Mouse (Mus musculus): Measurements from ENCODE around the gene Gm21891. TPM values are rescaled to one million over a fixed set of nuclear protein-coding genes. Genes with fewer than 3 reads are reported as not detected.
"Not testable (repeated sequence)": the region's sequence is repeated elsewhere in the genome, so short reads cannot be mapped to it uniquely, and the experiment has no call there.

Gene Gm21891
- not detected in 2 replicates for polyA plus RNA-seq (2012)

DNA sequence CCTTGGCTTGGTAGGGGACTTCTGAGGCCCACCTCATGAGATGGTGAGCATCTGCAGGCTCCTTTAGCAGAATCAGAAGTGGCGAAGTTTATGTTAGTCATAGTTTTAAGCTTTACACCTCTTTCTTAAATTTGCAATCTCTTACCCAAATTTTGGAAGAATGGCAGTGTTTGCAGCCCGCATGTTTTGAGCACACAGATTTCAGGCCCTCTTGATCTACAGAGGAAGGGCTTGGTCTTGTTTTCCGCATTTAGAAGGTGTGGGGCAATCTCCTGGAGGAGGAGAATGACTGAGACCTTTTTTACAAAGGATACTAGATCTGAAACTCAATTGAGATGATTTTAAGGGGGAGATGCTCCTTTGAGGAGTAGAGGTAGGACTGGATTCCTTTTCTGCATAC is at the start of gene Gm21891:
TSS of gene Gm21891 (minus strand) at position 101 of the 400 bp plus-strand sequence.
- not testable (repeated sequence) for TF ChIP-seq GATA1 (IDR thresholded peaks at IDR 0.05; ENCODE audit: low read length)

DNA sequence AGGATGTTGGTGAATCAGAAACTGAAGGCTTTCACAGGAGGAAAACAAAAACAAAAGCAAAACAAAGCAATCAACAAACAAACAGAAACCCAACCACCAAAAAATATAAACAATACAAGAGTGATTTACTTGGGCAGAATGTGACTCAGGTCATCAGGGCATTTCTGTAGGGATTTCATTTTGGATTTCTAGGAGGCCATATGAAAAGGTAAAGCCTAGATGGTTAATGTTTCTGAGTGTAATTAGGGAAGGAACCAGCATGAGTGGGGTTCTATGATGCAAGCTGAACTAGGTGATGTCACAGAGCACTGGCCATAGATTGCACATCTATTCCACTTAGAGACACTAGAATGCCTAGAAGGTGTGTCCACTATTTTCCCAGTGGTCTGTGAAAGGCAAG is 28.4 kb upstream of the Gm21891 start, which contains the start of gene Gm21425:
TSS of gene Gm21425 (plus strand) at position 301 of the 400 bp plus-strand sequence.
- TF ChIP-seq GATA1 (IDR thresholded peaks at IDR 0.05; ENCODE audit: low read length), result not testable (repeated sequence)

Other genes with a start within 250 kb of the Gm21891 start
- gene Gm20807, start 90.6 kb downstream of the Gm21891 start, polyA plus RNA-seq (2012), result not detected in 2 replicates
- not detected in 2 replicates for gene Gm21425, start 28.5 kb upstream of the Gm21891 start, polyA plus RNA-seq (2012)
- gene Gm21828, start 90.4 kb upstream of the Gm21891 start, polyA plus RNA-seq (2012), result not detected in 2 replicates
- not detected in 2 replicates for gene Gm21440, start 118.9 kb upstream of the Gm21891 start, polyA plus RNA-seq (2012)
- not detected in 2 replicates for gene Gm21454, start 119.0 kb upstream of the Gm21891 start, polyA plus RNA-seq (2012)
- gene Gm21725, start 215.6 kb upstream of the Gm21891 start, polyA plus RNA-seq (2012), result not detected in 2 replicates

Data from G1E-ER4 (cell line).